Mouse (Mus musculus): ENCODE results near the gene Tnpo3.

The Tnpo3 gene

DNA sequence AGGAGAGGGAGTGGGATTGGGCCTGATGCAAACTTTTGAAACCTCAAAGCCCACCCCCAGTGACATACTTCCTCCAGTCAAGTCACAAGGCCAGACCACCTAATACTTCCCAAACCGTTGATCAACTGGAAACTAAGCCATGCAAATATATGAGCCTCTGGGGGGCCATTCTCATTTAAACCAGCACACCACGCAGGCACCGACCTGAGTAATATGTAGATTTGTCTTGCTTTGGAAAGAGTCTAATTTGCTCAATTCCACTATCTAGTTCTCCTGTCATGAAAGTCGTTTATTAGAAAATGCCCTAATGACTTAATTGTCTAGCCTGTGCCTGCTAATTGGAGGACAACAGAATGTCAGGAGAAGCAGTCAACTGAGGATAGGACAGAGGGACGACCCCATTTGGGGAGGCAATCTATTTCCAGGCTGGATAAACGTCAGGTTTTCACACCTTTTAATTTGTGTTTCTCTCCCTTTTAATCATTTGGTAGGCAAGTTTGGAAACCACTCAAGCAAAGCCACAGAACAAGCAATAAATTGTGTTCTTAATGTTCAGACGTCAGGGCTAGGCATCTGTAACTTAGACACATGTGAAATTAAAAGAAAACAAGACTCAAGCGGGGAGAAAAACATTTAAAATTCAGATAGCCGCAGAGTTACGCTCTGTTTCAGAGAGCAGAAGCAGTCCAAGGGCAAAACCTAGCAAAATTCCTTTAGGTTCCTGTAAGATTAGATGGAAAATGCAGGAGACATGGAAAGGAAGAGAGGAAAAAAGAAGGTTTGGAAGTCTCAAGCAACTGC lies 22.3 kb upstream of the Tnpo3 start:
- TF ChIP-seq GATA4 (IDR thresholded peaks at IDR 0.05; ENCODE audit: insufficient replicate concordance, low read length), result no peak

- TF ChIP-seq GATA4 (IDR thresholded peaks at IDR 0.05; ENCODE audit: insufficient replicate concordance, low read length), result no peak
These were observed 20.5 kb upstream of the Tnpo3 start for GRCm38 (mm10) chr6:29630216-29630615.

DNA sequence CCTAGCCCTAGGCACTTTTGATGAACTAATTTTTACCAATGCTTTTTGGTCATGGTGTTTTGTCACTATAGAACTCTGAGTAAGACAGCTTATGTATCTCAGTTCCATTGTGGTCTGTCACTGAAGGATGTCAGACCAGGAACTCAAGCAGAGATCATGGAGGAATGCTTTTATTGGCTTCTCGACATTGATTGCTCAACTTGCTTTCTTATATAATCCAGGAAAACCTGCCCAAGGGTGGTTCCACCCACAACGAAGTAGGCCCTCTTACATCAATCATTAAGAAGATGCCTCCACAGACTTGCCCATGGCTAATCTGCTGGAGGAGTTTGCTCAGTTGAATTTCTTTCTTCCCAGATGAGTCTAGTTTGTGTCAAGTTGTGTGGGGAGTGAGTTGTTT lies 18.1 kb upstream of the Tnpo3 start:
- no peak for TF ChIP-seq GATA4 (IDR thresholded peaks at IDR 0.05; ENCODE audit: insufficient replicate concordance, low read length)

DNA sequence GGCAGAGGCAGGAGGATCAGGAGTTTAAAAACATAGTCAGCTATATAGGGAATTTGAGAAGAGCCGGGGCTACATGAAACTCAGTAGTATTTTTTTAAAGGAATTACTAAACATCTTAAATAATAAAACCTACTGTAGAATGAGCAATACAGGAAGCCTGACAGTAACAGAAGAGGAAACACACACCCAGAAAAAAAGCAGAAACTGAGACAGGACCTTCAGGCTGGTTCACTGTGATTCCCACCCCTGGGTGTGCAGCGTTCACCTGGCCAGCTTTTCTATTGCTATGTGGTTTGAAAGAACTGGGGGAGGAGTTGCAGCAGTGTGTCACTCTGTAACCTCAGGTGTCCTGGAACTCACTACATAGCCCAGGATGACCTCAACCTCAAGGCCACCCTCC lies 14.2 kb upstream of the Tnpo3 start:
- TF ChIP-seq GATA4 (IDR thresholded peaks at IDR 0.05; ENCODE audit: insufficient replicate concordance, low read length), result no peak

- TF ChIP-seq GATA4 (IDR thresholded peaks at IDR 0.05; ENCODE audit: insufficient replicate concordance, low read length), result no peak
These were observed 12.6 kb upstream of the Tnpo3 start for GRCm38 (mm10) chr6:29622273-29622672.

DNA sequence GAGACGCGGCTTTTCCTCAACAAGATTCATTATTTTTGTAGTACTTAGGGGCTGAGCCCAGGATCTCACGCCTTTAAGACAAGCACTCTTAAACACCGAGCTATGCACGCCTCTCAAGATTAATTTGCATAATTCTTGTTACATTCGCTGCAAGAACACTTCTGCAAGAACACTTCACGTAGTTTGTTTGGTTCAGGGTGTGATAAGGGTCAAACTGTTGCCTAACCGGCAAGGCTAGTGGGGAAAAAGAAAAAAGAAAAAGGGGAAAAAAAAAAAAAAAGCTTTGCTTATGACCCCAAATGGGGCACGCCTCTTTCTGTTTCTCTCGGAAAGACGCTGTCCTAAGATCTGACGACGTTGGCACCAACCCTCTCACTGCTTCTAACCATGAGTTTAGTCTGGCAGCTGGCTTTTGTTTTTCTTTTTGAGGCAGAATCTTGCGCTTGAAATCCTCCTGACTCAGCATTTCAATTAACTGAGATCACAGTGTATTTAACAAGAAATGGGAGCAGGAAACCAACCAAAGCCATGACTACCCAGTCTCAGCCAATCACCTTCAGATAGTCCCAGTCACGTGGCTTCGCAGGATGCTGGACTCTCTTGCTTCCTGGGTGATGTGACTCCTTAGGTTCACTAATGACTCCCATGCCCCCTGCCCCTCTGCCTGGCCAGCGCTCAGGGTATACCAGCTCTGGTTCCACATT lies 11.3 kb upstream of the Tnpo3 start:
- no peak for TF ChIP-seq GATA4 (IDR thresholded peaks at IDR 0.05; ENCODE audit: insufficient replicate concordance, low read length)

GRCm38 (mm10) chr6:29620176-29620575 lies 10.5 kb upstream of the Tnpo3 start:
- TF ChIP-seq GATA4 (IDR thresholded peaks at IDR 0.05; ENCODE audit: insufficient replicate concordance, low read length), result no peak

- TF ChIP-seq GATA4 (IDR thresholded peaks at IDR 0.05; ENCODE audit: insufficient replicate concordance, low read length), result no peak
These were observed 9.5 kb downstream of the Tnpo3 start for GRCm38 (mm10) chr6:29600188-29600587.

GRCm38 (mm10) chr6:29595656-29596055 lies 14.0 kb downstream of the Tnpo3 start:
- no peak for TF ChIP-seq GATA4 (IDR thresholded peaks at IDR 0.05; ENCODE audit: insufficient replicate concordance, low read length)

- no peak for TF ChIP-seq GATA4 (IDR thresholded peaks at IDR 0.05; ENCODE audit: insufficient replicate concordance, low read length)
These were observed 28.5 kb downstream of the Tnpo3 start for GRCm38 (mm10) chr6:29581202-29581601.

DNA sequence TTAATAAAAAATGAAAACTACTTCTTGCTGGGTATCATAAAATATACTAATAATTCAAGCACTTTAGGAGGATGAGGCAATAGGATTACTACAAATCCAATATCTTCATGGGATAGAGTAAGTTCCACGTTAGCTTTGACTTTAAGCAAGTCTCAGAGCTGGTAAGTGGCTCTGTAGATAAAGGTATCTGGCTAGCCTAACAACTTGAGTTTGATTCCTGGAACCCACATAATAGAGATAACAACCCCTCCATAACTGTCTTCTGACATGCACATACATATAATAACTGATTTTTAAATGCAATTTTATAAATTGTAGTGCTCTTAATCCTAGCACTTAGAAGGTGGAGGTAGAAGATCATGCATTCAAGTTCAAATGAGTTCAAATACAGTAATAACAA lies 28.9 kb downstream of the Tnpo3 start:
- TF ChIP-seq GATA4 (IDR thresholded peaks at IDR 0.05; ENCODE audit: insufficient replicate concordance, low read length), result no peak

- TF ChIP-seq GATA4 (IDR thresholded peaks at IDR 0.05; ENCODE audit: insufficient replicate concordance, low read length), result no peak
These were observed 52.6 kb downstream of the Tnpo3 start for GRCm38 (mm10) chr6:29557112-29557511.

DNA sequence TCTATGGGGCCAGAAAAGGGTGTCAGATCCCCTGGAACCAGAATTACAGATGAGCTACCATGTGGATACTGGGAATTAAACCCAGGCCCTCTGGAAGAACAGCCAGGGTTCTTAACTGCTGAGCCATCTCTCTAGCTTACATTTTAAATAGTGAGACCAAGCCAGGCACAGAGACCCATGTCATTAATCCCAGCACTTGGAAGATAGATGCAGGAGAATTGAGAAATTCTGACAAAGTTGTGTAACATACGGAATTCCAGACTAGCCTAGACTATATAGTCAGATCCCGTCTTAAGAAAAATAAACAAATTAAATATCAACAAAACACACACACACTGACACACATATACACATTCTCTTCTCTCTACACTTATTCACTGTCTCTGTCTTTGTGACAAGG lies 57.2 kb downstream of the Tnpo3 start:
- no peak for TF ChIP-seq GATA4 (IDR thresholded peaks at IDR 0.05; ENCODE audit: insufficient replicate concordance, low read length)

DNA sequence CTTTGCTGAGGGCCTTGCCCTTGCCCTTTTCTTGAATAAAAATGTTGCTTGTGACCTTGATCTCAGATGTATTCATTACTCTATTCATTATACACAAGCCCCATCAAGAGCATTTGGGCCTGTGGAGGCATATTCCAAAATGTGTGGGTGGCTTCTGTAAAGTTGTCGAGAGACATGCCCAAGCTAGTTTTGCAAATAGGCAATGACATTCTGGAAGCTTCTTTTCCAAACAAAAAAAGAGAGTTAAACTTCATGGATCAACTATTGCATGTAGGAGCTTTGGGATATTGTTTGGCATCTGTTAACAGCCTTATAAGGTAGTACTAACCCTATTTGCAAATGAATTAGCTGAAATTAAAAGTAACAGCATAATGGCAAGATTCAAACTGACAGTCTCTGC lies 61.6 kb downstream of the Tnpo3 start:
- no peak for TF ChIP-seq GATA4 (IDR thresholded peaks at IDR 0.05; ENCODE audit: insufficient replicate concordance, low read length)

DNA sequence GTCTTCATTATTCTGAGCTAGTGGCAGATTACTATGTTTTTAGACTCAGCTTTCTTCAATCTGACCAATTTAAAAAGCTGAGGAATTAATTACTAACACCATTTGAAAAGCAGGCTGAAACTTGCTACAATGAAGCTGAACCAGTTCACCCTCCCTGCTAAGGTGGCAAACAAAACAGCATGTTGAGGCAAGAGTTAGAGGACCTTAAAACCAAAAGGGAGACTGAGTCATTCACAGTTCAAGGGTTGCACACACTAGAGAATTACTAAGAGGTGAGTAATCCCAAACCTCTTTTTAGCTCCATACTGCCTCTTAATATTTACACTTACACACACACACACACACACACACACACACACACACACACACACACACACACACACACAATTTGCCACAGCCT lies 62.1 kb downstream of the Tnpo3 start:
- no peak for TF ChIP-seq GATA4 (IDR thresholded peaks at IDR 0.05; ENCODE audit: insufficient replicate concordance, low read length)

DNA sequence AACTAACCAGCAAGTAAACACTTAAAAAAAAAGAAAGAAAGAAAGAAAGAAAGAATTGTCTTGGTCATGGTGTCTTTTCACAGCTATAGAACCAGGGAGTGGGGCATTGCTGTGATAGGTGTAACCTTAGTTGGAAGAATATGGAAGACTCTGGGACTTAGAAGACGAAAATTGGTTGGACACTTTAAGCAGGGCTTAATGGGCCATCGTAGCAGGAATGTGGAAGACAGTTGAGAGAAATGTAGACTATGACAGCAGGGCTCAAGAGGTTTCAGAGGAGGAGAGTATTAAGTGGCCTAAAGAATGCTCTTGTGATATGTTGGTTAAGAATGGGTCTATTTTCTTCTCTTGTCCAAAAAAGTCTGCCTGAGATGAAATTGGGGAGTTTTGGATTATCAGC lies 64.1 kb downstream of the Tnpo3 start:
- TF ChIP-seq GATA4 (IDR thresholded peaks at IDR 0.05; ENCODE audit: insufficient replicate concordance, low read length), result no peak

GRCm38 (mm10) chr6:29540956-29541355 lies 68.7 kb downstream of the Tnpo3 start:
- TF ChIP-seq GATA4 (IDR thresholded peaks at IDR 0.05; ENCODE audit: insufficient replicate concordance, low read length), result no peak
